Mouse (Mus musculus) stomach, embryonic 14.5 days (tissue): ENCODE results near the gene Olfr623. TPM values are rescaled to one million over a fixed set of nuclear protein-coding genes. Genes with fewer than 3 reads are reported as not detected.

Experiments
- polyA plus RNA-seq: library from polyadenylated mRNA; unstranded; fragments of >200 nt; fragmentation: Nextera tagmentation; extraction: Ambion mirVana; gene quantifications from 2 replicates; pipeline ENCODE4 v1.2.1, GENCODE M21; 2014

Olfr623 gene
- polyA plus RNA-seq, 1 experiment from 2014 or later: not detected

Other genes with a start within 250 kb of the Olfr623 start
- gene Usp17lc, start 248.6 kb downstream of the Olfr623 start, polyA plus RNA-seq: not detected in 2 replicates
- gene Olfr605, start 218.3 kb downstream of the Olfr623 start, polyA plus RNA-seq: not detected in 2 replicates
- gene Olfr606, start 214.7 kb downstream of the Olfr623 start, polyA plus RNA-seq: not detected in 2 replicates
- gene Olfr607, start 199.5 kb downstream of the Olfr623 start, polyA plus RNA-seq: not detected in 2 replicates
- gene Olfr608, start 193.8 kb downstream of the Olfr623 start, polyA plus RNA-seq: not detected in 2 replicates
- gene Olfr609, start 165.6 kb downstream of the Olfr623 start, polyA plus RNA-seq: not detected in 2 replicates
- not detected in 2 replicates for gene Olfr610, start 151.6 kb downstream of the Olfr623 start, polyA plus RNA-seq
- not detected in 2 replicates for gene Olfr611, start 142.9 kb downstream of the Olfr623 start, polyA plus RNA-seq
- gene Olfr612, start 121.0 kb downstream of the Olfr623 start, polyA plus RNA-seq: not detected in 2 replicates
- not detected in 2 replicates for gene Olfr613, start 115.6 kb downstream of the Olfr623 start, polyA plus RNA-seq
- not detected in 2 replicates for gene Olfr615, start 107.6 kb downstream of the Olfr623 start, polyA plus RNA-seq
- not detected in 2 replicates for gene Olfr616, start 94.6 kb downstream of the Olfr623 start, polyA plus RNA-seq
- gene Olfr617, start 90.6 kb downstream of the Olfr623 start, polyA plus RNA-seq: not detected in 2 replicates
- not detected in 2 replicates for gene Olfr618, start 73.6 kb downstream of the Olfr623 start, polyA plus RNA-seq
- gene Olfr619, start 63.1 kb downstream of the Olfr623 start, polyA plus RNA-seq: not detected in 2 replicates
- not detected in 2 replicates for gene Olfr620, start 51.2 kb downstream of the Olfr623 start, polyA plus RNA-seq
- not detected in 2 replicates for gene Olfr622, start 21.0 kb downstream of the Olfr623 start, polyA plus RNA-seq
- gene Olfr624, start 7.5 kb upstream of the Olfr623 start, polyA plus RNA-seq: 0.04 TPM in 1 of 2 replicates, not detected in the other
- not detected in 2 replicates for gene Olfr625-ps1, start 19.0 kb upstream of the Olfr623 start, polyA plus RNA-seq
- not detected in 2 replicates for gene Olfr243, start 51.0 kb upstream of the Olfr623 start, polyA plus RNA-seq
- gene Olfr628, start 66.7 kb upstream of the Olfr623 start, polyA plus RNA-seq: not detected in 2 replicates
- gene Olfr629, start 81.2 kb upstream of the Olfr623 start, polyA plus RNA-seq: not detected in 2 replicates
- not detected in 2 replicates for gene Olfr630, start 93.6 kb upstream of the Olfr623 start, polyA plus RNA-seq
- gene Olfr69, start 107.9 kb upstream of the Olfr623 start, polyA plus RNA-seq: not detected in 2 replicates
- gene Olfr68, start 116.0 kb upstream of the Olfr623 start, polyA plus RNA-seq: not detected in 2 replicates
- not detected in 2 replicates for gene Olfr67, start 128.1 kb upstream of the Olfr623 start, polyA plus RNA-seq
- gene Hbb-bt, start 150.3 kb upstream of the Olfr623 start, polyA plus RNA-seq: 1,564 and 1,619 TPM in 2 replicates
- 3,670 and 3,888 TPM in 2 replicates for gene Hbb-bs, start 164.4 kb upstream of the Olfr623 start, polyA plus RNA-seq
- gene Hbb-bh2, start 176.8 kb upstream of the Olfr623 start, polyA plus RNA-seq: not detected in 2 replicates
- gene Hbb-bh1, start 179.5 kb upstream of the Olfr623 start, polyA plus RNA-seq: 2.9 and 6.2 TPM in 2 replicates
- 616 and 882 TPM in 2 replicates for gene Hbb-y, start 189.5 kb upstream of the Olfr623 start, polyA plus RNA-seq
- gene Olfr66, start 222.6 kb upstream of the Olfr623 start, polyA plus RNA-seq: not detected in 2 replicates
- not detected in 2 replicates for gene Olfr64, start 230.8 kb upstream of the Olfr623 start, polyA plus RNA-seq
- gene Olfr65, start 239.8 kb upstream of the Olfr623 start, polyA plus RNA-seq: not detected in 2 replicates